ENCODE assay signal across 11 mouse cellular contexts in genomic region chr12:84812004-84812403, GRCm38 (mm10). TPM values are rescaled to one million over a fixed set of nuclear protein-coding genes. Genes with fewer than 3 reads are reported as not detected.
DNase-seq lines count a peak whose midpoint lies in the region; ATAC-seq and TF ChIP-seq lines count a peak whose summit lies in the region.
"Had no signal": no experiment of that assay in that cellular context is flagged by ENCODE, and none has a peak within 500 bp of the region (broad histone marks: within the 10 kb centered on the region; RNA-seq: fewer than 3 reads in every experiment).

No protein-coding gene starts in this region.

- no peaks in the 10 kb centered on the region for H3K4me1 ChIP-seq in midbrain, postnatal 0 days (ENCODE audit: insufficient read depth, low read length)
- no peaks in the 10 kb centered on the region for H3K4me1 ChIP-seq in midbrain, embryonic 10.5 days
- no peaks in the 10 kb centered on the region for H3K4me1 ChIP-seq in forebrain, embryonic 11.5 days (replicated peaks; ENCODE audit: control insufficient read depth, insufficient read depth, low read length)
- H3K4me1 ChIP-seq: hindbrain, embryonic 12.5 days had no signal

- H3K36me3 ChIP-seq in midbrain, postnatal 0 days (ENCODE audit: insufficient read depth, low read length), result no peaks in the 10 kb centered on the region
- no peaks in the 10 kb centered on the region for H3K36me3 ChIP-seq in midbrain, embryonic 10.5 days
- no peaks in the 10 kb centered on the region for H3K36me3 ChIP-seq in forebrain, embryonic 11.5 days (ENCODE audit: control insufficient read depth, insufficient read depth, low read length)
- H3K36me3 ChIP-seq: hindbrain, embryonic 12.5 days had no signal

- no peak overlapping the region for H3K27ac ChIP-seq in midbrain, postnatal 0 days (ENCODE audit: low read depth, low read length)
- H3K27ac ChIP-seq in midbrain, embryonic 10.5 days (replicated peaks), result no peak overlapping the region
- H3K27ac ChIP-seq in forebrain, embryonic 11.5 days (ENCODE audit: low read depth, low read length), result no peak overlapping the region
- H3K27ac ChIP-seq: hindbrain, embryonic 12.5 days had no signal

- H3K9me3 ChIP-seq in midbrain, postnatal 0 days (ENCODE audit: low read length), result no peaks in the 10 kb centered on the region
- no peaks in the 10 kb centered on the region for H3K9me3 ChIP-seq in midbrain, embryonic 10.5 days (replicated peaks)
- H3K9me3 ChIP-seq in forebrain, embryonic 11.5 days (ENCODE audit: control insufficient read depth, low read length), result no peaks in the 10 kb centered on the region
- H3K9me3 ChIP-seq: hindbrain, embryonic 12.5 days had no signal

- WGBS in midbrain, postnatal 0 days, result 67% methylated on average over 3 of the region's 3 CpGs
- 56% methylated on average over 3 of the region's 3 CpGs for WGBS in midbrain, embryonic 10.5 days
- WGBS in forebrain, embryonic 11.5 days, result 64% methylated on average over 3 of the region's 3 CpGs

- no peak for ATAC-seq in midbrain, postnatal 0 days (ENCODE audit: low FRiP score)
- ATAC-seq in forebrain, embryonic 11.5 days (replicated peaks; ENCODE audit: low FRiP score), result no peak

- DNase-seq in cerebellum, postnatal 10 days, result peak; percentile 65
- DNase-seq in cerebellum, adult 11 months, result no peak
- DNase-seq in midbrain, postnatal 0 days (ENCODE audit: low spot score), result no peak
- DNase-seq in midbrain, embryonic 10.5 days (ENCODE audit: low spot score), result no peak
- peak; percentile 17 for DNase-seq in embryo, embryonic 11 days
- peak; percentile 25 to 35 for DNase-seq in lung, postnatal 4 days
- no peak for DNase-seq in forebrain, embryonic 11.5 days (ENCODE audit: low spot score)
- DNase-seq in spleen, adult 12 weeks (ENCODE audit: low spot score), result no peak
- DNase-seq: B cell, adult 2 months; gastrocnemius, postnatal 10 days had no signal

- H3K4me2 ChIP-seq in midbrain, postnatal 0 days (ENCODE audit: low read depth, low read length, poor library complexity, severe bottlenecking), result no peak overlapping the region
- H3K4me2 ChIP-seq in forebrain, embryonic 11.5 days (ENCODE audit: low read depth, low read length, severe bottlenecking), result no peak overlapping the region
- H3K4me2 ChIP-seq: hindbrain, embryonic 12.5 days had no signal

- H3K9ac ChIP-seq in midbrain, postnatal 0 days (replicated peaks; ENCODE audit: low read length, poor library complexity, severe bottlenecking), result no peak overlapping the region
- no peak overlapping the region for H3K9ac ChIP-seq in forebrain, embryonic 11.5 days (ENCODE audit: low read length)
- H3K9ac ChIP-seq: hindbrain, embryonic 12.5 days had no signal

- H3K4me3 ChIP-seq in midbrain, postnatal 0 days (ENCODE audit: low read depth, low read length), result no peak overlapping the region
- H3K4me3 ChIP-seq in midbrain, embryonic 10.5 days, result no peak overlapping the region
- no peak overlapping the region for H3K4me3 ChIP-seq in forebrain, embryonic 11.5 days (ENCODE audit: low read depth, low read length)
- H3K4me3 ChIP-seq: hindbrain, embryonic 12.5 days had no signal

- H3K27me3 ChIP-seq in midbrain, postnatal 0 days (ENCODE audit: insufficient read depth, low read length), result no peaks in the 10 kb centered on the region
- H3K27me3 ChIP-seq in midbrain, embryonic 10.5 days (ENCODE audit: low read depth, poor library complexity, severe bottlenecking), result no peaks in the 10 kb centered on the region
- H3K27me3 ChIP-seq in forebrain, embryonic 11.5 days (ENCODE audit: control insufficient read depth, insufficient read depth, low read length), result no peaks in the 10 kb centered on the region
- H3K27me3 ChIP-seq: hindbrain, embryonic 12.5 days had no signal

- TF ChIP-seq CTCF in midbrain, postnatal 0 days (IDR thresholded peaks at IDR 0.05), result peak; percentile 29; the same call in 1 of the 2 replicates

RNA-seq across cellular contexts. Expression of gene Isca2, which starts 39.0 kb away (rescaled TPM):
- 58.8 and 63.7 TPM in 2 replicates for total RNA-seq in midbrain, postnatal 0 days (2014; rRNA removed)
- 119 and 127 TPM in 2 replicates for polyA plus RNA-seq in midbrain, postnatal 0 days (2015; fragmentation: Nextera tagmentation; extraction: Ambion mirVana)
- 162 and 190 TPM in 2 replicates for polyA plus RNA-seq in midbrain, embryonic 10.5 days (2016; fragmentation: Nextera tagmentation; extraction: Ambion mirVana)
- 156 and 162 TPM in 2 replicates for polyA plus RNA-seq in forebrain, embryonic 11.5 days (2014; fragmentation: Nextera tagmentation; extraction: Ambion mirVana)

RNA-seq across cellular contexts. Expression of gene Npc2, which starts 39.1 kb away (rescaled TPM):
- 39.8 and 42.5 TPM in 2 replicates for total RNA-seq in midbrain, postnatal 0 days (2014; rRNA removed)
- polyA plus RNA-seq in midbrain, postnatal 0 days (2015; fragmentation: Nextera tagmentation; extraction: Ambion mirVana), result 43.9 and 44.8 TPM in 2 replicates
- 82.7 and 93.0 TPM in 2 replicates for polyA plus RNA-seq in midbrain, embryonic 10.5 days (2016; fragmentation: Nextera tagmentation; extraction: Ambion mirVana)
- 72.3 and 73.1 TPM in 2 replicates for polyA plus RNA-seq in forebrain, embryonic 11.5 days (2014; fragmentation: Nextera tagmentation; extraction: Ambion mirVana)

Comparison
In these comparisons a context has a peak if more than half of its experiments do, and no peak if none do; other contexts are left out.
1. DNase-seq: peak in cerebellum, postnatal 10 days (2 of 2), embryo, embryonic 11 days (single experiment) and lung, postnatal 4 days (2 of 2); none in cerebellum, adult 11 months (single experiment), midbrain, postnatal 0 days (single experiment), midbrain, embryonic 10.5 days (single experiment), forebrain, embryonic 11.5 days (single experiment) and spleen, adult 12 weeks (single experiment).